Mouse (Mus musculus): ENCODE data around the gene Trim59. TPM values are rescaled to one million over a fixed set of nuclear protein-coding genes. Genes with fewer than 3 reads are reported as not detected.
"Not testable (repeated sequence)": the region's sequence is repeated elsewhere in the genome, so short reads cannot be mapped to it uniquely, and the experiment has no call there.

Trim59 gene
- total RNA-seq, 2 experiments from 2014 or later: 0.50 to 0.69 TPM

DNA sequence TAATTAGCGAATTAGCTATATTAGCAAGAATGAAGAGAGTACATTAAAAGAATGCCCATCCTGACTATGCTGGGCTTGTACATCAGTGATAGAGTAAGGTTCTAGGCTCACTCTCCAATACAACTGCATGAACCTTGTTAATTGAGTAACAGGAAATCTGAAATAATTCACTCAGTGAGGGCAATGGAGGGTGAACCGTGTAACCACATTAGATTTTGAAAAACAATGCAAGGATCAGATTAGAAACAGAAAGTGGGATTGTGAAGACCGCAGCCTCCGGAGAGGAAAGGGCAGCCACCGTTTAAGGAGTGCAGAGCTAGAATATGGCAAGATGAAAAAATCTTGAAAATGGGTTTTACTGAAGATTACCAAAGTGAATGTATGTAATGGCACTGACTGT lies 3.3 kb downstream of the Trim59 start:
- no peak for DNase-seq
- TF ChIP-seq CTCF (IDR thresholded peaks at IDR 0.05): no peak
- intact Hi-C loops (cut with DNase I): no loop called here
- Histone ChIP-seq H3K4me3 (no peak overlapping the region), H3K27ac (no peak overlapping the region)

DNA sequence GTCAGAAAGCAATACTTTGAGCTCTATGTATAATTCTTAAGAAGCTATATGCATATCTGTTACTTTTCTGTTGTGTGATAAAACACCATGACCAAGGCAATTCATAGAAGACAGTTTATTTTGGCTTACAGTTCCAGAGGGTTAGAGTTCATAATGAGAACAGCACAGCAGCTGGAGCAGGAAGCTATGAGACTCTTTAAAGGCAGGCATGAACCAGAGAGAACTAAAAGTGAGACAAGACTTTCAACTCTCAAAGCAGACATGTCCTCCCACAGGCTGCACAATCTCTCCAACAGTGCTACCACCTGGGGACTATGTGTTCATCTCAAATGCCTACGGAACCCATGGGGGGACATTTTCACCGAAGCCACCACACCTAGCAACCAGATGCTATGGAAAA lies 4.5 kb downstream of the Trim59 start:
- intact Hi-C loops (cut with DNase I): no loop called here
- DNase-seq: no peak
- TF ChIP-seq CTCF (IDR thresholded peaks at IDR 0.05): no peak
- Histone ChIP-seq H3K4me3 (no peak overlapping the region), H3K27ac (no peak overlapping the region)

DNA sequence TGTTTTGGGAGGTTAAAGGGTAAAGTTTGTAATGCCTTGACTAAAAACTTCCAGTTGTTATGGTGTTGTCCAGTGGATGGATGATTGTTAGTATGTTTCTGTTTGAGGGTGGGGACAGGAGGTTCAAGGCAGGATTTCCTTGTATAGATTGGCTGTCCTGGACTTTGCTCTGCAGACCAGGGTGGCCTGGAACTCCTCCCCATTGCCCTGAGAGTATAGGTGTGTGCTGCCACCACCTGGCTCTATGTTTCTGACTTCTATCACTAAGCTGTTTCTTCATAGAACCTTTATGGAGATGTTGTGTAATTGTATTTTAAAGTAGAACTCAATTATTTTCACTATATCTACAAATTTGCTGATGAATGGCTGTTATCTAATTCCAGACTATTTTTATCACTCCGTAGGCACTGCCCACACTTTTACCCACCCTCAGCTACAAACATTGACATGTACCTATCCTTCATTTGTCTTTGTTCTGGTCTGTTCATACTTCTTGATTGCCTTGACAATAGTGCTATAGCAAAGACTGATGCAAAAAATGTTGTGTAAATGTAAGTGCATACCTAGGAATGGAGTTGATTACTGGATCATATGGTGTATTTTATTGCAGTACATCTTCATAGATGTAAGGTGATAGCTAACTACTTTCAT lies 18.3 kb downstream of the Trim59 start:
- no peak overlapping the region for H3K27ac ChIP-seq
- intact Hi-C loops (cut with DNase I): no loop called here
- no peak for TF ChIP-seq CTCF (IDR thresholded peaks at IDR 0.05)
- no peak overlapping the region for H3K4me3 ChIP-seq
- no peak for DNase-seq

DNA sequence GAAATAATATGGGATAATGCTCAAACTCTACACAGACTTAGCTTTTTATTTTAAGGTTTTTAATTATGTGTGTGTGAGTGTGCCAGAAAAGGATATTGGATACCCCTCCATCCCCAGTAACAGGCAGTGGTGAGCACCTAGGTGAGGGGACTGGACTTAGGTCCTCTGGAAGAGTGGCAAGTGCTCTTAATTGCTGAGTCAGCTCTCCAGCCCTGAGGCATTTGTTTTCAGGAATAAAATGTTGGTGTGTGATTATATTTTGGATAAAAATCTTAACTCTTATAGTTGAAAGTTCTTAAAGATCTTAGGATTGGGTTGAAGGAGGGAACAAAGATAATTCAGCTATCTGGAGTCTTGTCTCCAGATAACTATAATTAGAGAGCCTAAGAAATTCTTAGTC lies 23.8 kb downstream of the Trim59 start:
- no peak for TF ChIP-seq CTCF (IDR thresholded peaks at IDR 0.05)
- no peak overlapping the region for H3K4me3 ChIP-seq
- H3K27ac ChIP-seq: no peak overlapping the region
- no peak for DNase-seq
- intact Hi-C loops (cut with DNase I): no loop called here

DNA sequence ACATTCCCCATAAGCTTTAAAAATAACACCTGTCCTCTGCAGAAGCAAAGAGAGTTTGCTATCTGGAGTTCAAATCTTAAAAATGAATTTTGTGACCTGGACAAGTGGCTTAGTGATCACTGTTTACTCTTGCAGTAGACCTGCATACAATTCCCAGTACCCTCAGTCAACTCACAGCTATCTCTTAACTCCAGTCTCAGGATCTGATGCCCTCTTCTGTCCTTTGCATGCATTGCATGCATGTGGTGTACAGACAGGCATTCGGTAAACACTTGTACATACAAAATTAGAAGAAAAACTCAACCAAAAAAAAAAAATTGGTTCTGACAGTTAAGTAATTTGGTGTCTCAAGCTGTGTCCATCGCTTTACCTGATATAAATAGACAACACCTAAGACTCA lies 24.3 kb downstream of the Trim59 start:
- Histone ChIP-seq H3K27ac (no peak overlapping the region), H3K4me3 (no peak overlapping the region)
- peak; percentile 37 for TF ChIP-seq CTCF (IDR thresholded peaks at IDR 0.05)
- DNase-seq: no peak
- intact Hi-C loops (cut with DNase I): no loop called here

DNA sequence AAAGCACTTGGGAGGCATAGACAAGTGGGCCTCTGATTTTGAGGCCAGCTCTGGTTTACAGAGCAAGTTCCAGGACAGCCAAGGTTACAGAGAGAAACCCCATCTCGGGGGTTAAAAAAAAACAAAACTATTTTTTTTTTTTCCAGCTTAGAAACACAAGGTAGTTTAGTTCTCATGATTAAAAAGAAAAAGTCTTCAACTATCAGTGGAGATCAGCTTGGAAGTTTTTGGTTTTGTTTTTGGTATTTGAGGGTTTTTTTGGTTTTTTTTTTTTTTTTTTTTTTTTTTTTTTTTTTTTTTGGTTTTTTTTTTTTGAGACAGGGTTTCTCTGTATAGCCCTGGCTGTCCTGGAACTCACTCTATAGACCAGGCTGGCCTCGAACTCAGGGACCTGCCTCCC lies 25.9 kb downstream of the Trim59 start:
- intact Hi-C loops (cut with DNase I); H3K27ac ChIP-seq; DNase-seq; H3K4me3 ChIP-seq: not testable (repeated sequence)

DNA sequence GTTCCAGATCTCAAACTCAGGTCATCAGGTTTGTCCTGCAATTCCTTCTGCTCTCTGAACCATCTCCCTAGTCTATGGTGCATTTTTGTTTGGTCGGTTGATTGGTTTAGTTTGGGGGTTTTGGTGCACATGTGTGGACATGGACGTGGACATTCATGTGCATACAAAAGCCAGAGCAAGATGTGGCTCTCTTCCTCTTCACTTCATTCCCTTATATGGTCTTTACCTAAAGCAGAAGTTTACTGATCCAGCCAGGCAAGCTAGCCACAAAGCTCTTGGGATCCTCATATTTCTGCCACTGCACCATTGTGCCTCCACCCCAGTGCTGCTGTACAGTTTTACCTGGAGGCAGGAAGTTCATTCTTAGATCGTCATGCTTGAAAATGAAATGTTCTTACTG lies 27.4 kb downstream of the Trim59 start:
- intact Hi-C loops (cut with DNase I): no loop called here
- no peak overlapping the region for H3K27ac ChIP-seq
- DNase-seq: no peak
- no peak for TF ChIP-seq CTCF (IDR thresholded peaks at IDR 0.05)
- no peak overlapping the region for H3K4me3 ChIP-seq

DNA sequence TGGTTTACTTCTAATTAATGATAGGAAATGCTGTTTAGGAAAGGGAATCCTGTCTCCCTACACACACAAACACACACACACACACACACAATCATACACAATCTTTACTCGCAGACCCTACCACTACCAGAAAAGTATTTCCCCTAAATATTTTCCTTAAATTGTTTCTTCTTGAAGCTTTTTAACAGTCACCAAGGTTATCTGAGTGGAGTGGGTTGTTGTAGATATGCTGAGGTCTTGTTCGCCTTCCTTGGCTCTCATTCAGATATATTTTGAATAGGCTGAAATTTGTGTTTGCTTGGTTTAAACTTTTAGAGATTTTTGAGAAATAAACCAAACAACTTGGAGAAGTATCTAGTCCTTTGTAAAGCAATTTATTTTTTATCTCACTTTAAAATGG lies 35.7 kb downstream of the Trim59 start:
- no peak for TF ChIP-seq CTCF (IDR thresholded peaks at IDR 0.05)
- intact Hi-C loops (cut with DNase I): no loop called here
- no peak overlapping the region for H3K4me3 ChIP-seq

DNA sequence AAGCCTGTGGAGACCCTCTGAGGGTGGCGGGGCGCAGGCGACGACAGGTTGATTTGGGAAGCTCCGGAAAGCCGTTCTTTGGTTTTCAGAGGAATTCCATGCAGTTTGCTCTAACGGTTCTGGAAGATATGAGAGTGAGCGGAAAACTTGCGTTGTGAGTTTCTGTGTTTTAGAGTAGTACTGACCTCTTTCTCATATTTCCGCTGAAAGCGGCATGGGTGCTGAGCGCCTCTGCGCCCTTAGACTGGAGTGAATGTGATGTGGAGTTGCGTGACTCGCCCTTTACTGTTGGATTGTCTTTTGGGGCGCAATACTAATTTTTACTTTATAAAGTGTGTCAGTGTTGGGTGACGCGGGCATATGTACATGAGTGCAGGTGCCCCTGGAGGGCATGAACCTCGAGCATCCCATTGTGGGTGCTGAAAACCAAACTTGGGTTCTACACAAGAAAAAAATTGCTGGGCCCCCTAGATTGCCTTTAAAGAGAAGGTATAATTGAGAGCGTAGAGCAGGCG lies 38.3 kb downstream of the Trim59 start:
- H3K4me3 ChIP-seq: peak overlapping the region; percentile 97
- peak overlapping the region; percentile 98 for H3K27ac ChIP-seq
- TF ChIP-seq CTCF (IDR thresholded peaks at IDR 0.05): no peak
- intact Hi-C loops (cut with DNase I): no loop called here
- DNase-seq: no peak

More for the DNA sequence above, 35.7 kb downstream of the Trim59 start:
- H3K27ac ChIP-seq: no peak overlapping the region
- no peak for DNase-seq

DNA sequence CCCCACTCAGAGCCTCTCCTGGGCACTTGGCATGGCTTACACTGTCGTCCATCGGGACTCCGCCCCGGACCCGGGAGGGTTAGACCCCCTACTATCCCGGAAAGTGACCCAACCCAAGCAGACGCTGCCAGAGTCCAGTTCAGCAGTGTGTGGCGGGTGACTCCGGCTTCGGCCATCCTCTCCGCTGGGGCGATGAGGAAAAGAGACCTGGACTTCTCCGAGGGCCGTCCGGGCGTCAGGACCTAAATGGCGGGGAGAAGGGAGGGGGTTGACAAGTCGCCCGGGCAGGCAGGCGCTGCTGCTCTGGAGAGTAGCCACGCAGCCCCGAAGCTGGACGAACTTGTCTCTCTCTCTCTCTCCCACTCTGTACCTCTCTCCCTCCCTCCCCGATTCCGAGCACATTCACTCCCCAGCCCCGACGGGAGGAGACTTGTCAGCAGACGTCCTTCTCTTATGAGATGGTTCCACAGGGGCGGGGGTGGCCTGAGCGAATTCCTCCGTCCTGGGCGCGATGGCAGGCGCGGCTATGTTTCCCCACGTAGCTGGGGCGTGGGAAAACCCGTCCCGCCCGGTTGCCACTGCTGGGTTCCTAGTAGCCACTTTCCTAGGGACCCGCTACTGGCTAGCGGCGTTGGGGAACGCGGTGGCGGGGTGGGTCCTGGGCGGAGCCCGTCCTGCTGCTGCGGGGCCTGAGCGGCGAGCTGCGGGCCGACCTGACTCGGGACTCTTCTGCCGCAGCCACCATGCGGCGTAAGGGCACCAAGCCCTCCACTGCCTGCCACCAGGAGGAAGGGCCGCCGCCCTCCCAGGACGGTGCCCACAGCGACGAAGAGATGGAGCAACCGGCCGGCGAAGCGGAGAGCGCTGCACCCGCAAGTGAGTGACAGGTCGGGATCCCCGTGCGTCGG lies 39.0 kb downstream of the Trim59 start:
- peak; percentile 58 for DNase-seq
- intact Hi-C loops (cut with DNase I): no loop called here
- peak; percentile 25; the same call in 1 of the 2 replicates for TF ChIP-seq CTCF (IDR thresholded peaks at IDR 0.05)
- Histone ChIP-seq H3K27ac (peak overlapping the region; percentile 98), H3K4me3 (peak overlapping the region; percentile 97)

DNA sequence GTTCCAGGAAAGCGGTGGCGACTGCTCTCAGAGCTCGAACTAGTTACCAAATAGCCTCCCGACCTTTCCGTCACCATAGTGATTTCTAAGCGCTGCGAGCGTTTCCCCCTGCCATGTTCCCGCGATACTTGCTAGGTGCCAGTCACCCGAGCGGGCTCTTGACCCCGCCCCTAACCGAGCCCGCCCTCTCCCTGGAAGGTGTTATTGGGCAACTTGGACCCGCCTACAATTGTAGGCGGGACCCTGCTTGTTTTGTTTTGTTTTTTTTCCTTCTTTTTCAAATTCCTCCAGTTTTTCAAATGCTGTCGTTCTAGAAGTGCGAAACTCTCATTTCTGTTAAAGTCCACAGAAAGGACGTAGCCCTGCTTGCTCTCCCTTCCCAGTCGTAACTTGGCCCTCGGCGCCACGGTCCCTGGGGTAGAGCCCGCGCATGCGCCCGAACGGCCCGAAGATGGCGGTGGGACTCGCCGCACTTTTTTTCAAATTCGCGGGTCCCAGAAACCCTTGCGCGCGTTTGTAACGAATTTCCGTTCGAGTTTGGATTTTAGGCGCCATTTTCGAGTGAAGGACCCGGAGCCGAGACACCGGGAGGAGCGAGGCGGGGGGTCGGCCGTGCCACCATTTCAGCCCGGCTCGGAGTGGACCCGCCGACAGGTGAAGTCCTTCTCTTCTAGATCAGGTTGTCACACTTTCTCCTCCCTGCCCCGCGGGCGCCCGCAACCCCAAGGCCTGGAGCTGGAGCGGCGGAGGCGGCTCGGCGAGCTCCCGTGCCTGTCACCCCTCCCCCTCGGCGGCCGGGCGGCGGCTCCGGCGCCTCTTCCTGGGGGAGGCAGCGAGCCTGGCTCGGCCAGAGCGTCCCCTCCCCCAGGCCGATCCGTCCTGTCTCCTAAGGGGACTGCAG lies 39.9 kb downstream of the Trim59 start, which contains the start of the genes Ift80 and Smc4:
Ift80 (minus strand) TSS at position 134 of the 901 bp plus-strand sequence.
Smc4 (plus strand) TSS at position 302 of the 901 bp plus-strand sequence.
- intact Hi-C loops (cut with DNase I): no loop called here
- no peak for TF ChIP-seq CTCF (IDR thresholded peaks at IDR 0.05)
- peak within 1 kb of the TSS; percentile 97 for H3K4me3 ChIP-seq
- peak; percentile 96 for DNase-seq
- H3K27ac ChIP-seq: peak within 1 kb of the TSS; percentile 98

DNA sequence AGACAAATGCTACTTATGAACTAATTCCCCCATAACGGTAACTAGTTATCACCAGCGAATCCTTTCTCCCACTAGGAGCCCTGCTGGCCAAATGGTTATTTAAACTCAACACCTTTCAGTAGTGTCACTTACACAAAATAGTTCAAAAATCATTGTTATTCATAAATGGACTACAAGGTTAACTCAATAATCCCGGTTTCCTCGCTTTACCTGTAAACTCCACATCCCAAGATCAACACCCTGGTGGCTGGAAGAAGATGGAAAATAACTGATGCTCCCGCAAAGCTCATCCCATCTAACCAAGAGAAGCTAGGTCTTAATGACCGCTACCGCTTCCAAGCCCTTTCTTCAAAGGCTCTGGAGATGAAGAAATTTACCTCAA lies 40.5 kb downstream of the Trim59 start:
- intact Hi-C loops (cut with DNase I): no loop called here
- Histone ChIP-seq H3K4me3 (peak overlapping the region; percentile 97), H3K27ac (peak overlapping the region; percentile 98)
- peak; percentile 33 for TF ChIP-seq CTCF (IDR thresholded peaks at IDR 0.05)
- no peak for DNase-seq
